Comparison of ENCODE assay signal across 8 mouse cellular contexts in the genomic region with DNA sequence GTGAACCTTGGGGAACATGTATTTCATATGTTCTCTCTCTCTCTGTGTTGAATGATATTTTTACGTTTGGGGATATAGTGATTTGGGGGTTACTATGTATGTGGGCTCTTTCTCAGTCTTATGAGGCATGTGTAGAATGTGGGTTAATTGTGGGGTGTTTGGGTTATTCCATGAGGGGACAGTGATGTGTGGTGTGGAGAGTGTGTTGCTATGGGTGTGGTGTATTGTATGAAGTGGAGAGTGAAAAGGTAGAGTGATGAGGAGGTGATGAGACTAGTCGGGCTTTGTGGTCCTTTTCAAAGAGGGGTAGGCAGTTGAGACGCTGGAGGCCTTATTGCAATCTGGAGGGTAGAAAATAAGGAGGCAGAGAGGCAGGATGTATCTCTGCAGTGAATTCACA. TPM values are rescaled to one million over a fixed set of nuclear protein-coding genes. Genes with fewer than 3 reads are reported as not detected.
A peak's percentile ranks its signal among the peaks of the same experiment; 100 is the strongest.
DNase-seq lines count a peak whose midpoint lies in the region; ATAC-seq and TF ChIP-seq lines count a peak whose summit lies in the region.

No protein-coding gene starts in this region.

- peak overlapping the region; percentile 57 for H3K4me2 ChIP-seq in embryonic facial prominence, embryonic 11.5 days (ENCODE audit: low read depth, low read length)
- H3K4me2 ChIP-seq in hindbrain, embryonic 16.5 days (ENCODE audit: low read length) = peak overlapping the region; percentile 73
- peak overlapping the region; percentile 72 for H3K4me2 ChIP-seq in midbrain, postnatal 0 days (ENCODE audit: low read depth, low read length, poor library complexity, severe bottlenecking)

- H3K27ac ChIP-seq in left cerebral cortex, adult 2 months = peak overlapping the region; percentile 91
- H3K27ac ChIP-seq in embryonic facial prominence, embryonic 11.5 days (replicated peaks; ENCODE audit: low read depth, low read length) = peak overlapping the region; percentile 88
- peak overlapping the region; percentile 92 for H3K27ac ChIP-seq in hindbrain, embryonic 16.5 days (ENCODE audit: low read depth, low read length)
- peak overlapping the region; percentile 97 for H3K27ac ChIP-seq in midbrain, postnatal 0 days (ENCODE audit: low read depth, low read length)

- intact Hi-C loops in left cerebral cortex, adult 2 months (cut with DNase I) = no loop called here

- DNase-seq in left cerebral cortex, adult 2 months (ENCODE audit: extremely low spot score in 1 of 2, low spot score in 2 of 2) = no peak
- no peak for DNase-seq in left cerebral cortex, adult 9 months (ENCODE audit: low spot score in 2 of 2)
- no peak for DNase-seq in embryonic facial prominence, embryonic 11.5 days (ENCODE audit: low spot score)
- DNase-seq in midbrain, postnatal 0 days (ENCODE audit: low spot score) = no peak
- DNase-seq in ovary, adult 18-20 months (ENCODE audit: low spot score) = no peak
- DNase-seq in gastrocnemius, adult 18-20 months (ENCODE audit: low spot score) = no peak
- DNase-seq in right cerebral cortex, adult 18-20 months = no peak

- H3K36me3 ChIP-seq in embryonic facial prominence, embryonic 11.5 days (replicated peaks; ENCODE audit: control insufficient read depth, insufficient read depth, low read depth, low read length) = no peaks in the 10 kb centered on the region
- H3K36me3 ChIP-seq in hindbrain, embryonic 16.5 days (ENCODE audit: control insufficient read depth, insufficient read depth, low read length) = no peaks in the 10 kb centered on the region
- no peaks in the 10 kb centered on the region for H3K36me3 ChIP-seq in midbrain, postnatal 0 days (ENCODE audit: insufficient read depth, low read length)

- no peaks in the 10 kb centered on the region for H3K4me1 ChIP-seq in embryonic facial prominence, embryonic 11.5 days (ENCODE audit: control insufficient read depth, insufficient read depth, low read length)
- H3K4me1 ChIP-seq in hindbrain, embryonic 16.5 days (ENCODE audit: control insufficient read depth, insufficient read depth, low read depth, low read length) = peaks cover 8% of the 10 kb centered on the region
- peaks cover 3% of the 10 kb centered on the region; the same call in 1 of the 2 replicates for H3K4me1 ChIP-seq in midbrain, postnatal 0 days (ENCODE audit: insufficient read depth, low read length)

- 0 out of 2 replicates have a peak, but pooled peaks have one; percentile 1 for ATAC-seq in embryonic facial prominence, embryonic 11.5 days (replicated peaks; ENCODE audit: insufficient number of reproducible peaks, low FRiP score, low TSS enrichment, low read depth)
- peak; percentile 5; the same call in 1 of the 2 replicates for ATAC-seq in hindbrain, embryonic 16.5 days
- ATAC-seq in midbrain, postnatal 0 days (ENCODE audit: low FRiP score) = peak; percentile 14; the same call in 1 of the 2 replicates

- no peak for TF ChIP-seq CTCF in left cerebral cortex, adult 2 months (IDR thresholded peaks at IDR 0.05)
- no peak for TF ChIP-seq CTCF in midbrain, postnatal 0 days (IDR thresholded peaks at IDR 0.05)

- 0% methylated on average over 3 of the region's 3 CpGs for WGBS in embryonic facial prominence, embryonic 11.5 days
- WGBS in hindbrain, embryonic 16.5 days = 0% methylated on average over 3 of the region's 3 CpGs
- under 1% methylated on average over 3 of the region's 3 CpGs for WGBS in midbrain, postnatal 0 days

- H3K27me3 ChIP-seq in embryonic facial prominence, embryonic 11.5 days (ENCODE audit: control insufficient read depth, insufficient read depth, low read length) = no peaks in the 10 kb centered on the region
- no peaks in the 10 kb centered on the region for H3K27me3 ChIP-seq in hindbrain, embryonic 16.5 days (replicated peaks; ENCODE audit: control insufficient read depth, insufficient read depth, low read length)
- H3K27me3 ChIP-seq in midbrain, postnatal 0 days (ENCODE audit: insufficient read depth, low read length) = no peaks in the 10 kb centered on the region

- H3K4me3 ChIP-seq in left cerebral cortex, adult 2 months = peak overlapping the region; percentile 91
- peak overlapping the region; percentile 85 for H3K4me3 ChIP-seq in embryonic facial prominence, embryonic 11.5 days (ENCODE audit: low read depth, low read length)
- H3K4me3 ChIP-seq in hindbrain, embryonic 16.5 days (ENCODE audit: low read length) = peak overlapping the region; percentile 68
- peak overlapping the region; percentile 87 for H3K4me3 ChIP-seq in midbrain, postnatal 0 days (ENCODE audit: low read depth, low read length)

- peak overlapping the region; percentile 81 for H3K9ac ChIP-seq in embryonic facial prominence, embryonic 11.5 days (replicated peaks; ENCODE audit: low read length)
- peak overlapping the region; percentile 90 for H3K9ac ChIP-seq in hindbrain, embryonic 16.5 days (ENCODE audit: low read depth, low read length)
- H3K9ac ChIP-seq in midbrain, postnatal 0 days (replicated peaks; ENCODE audit: low read length, poor library complexity, severe bottlenecking) = peak overlapping the region; percentile 88

- H3K9me3 ChIP-seq in embryonic facial prominence, embryonic 11.5 days (replicated peaks; ENCODE audit: control insufficient read depth, low read length) = no peaks in the 10 kb centered on the region
- no peaks in the 10 kb centered on the region for H3K9me3 ChIP-seq in hindbrain, embryonic 16.5 days (ENCODE audit: control insufficient read depth, low read length)
- H3K9me3 ChIP-seq in midbrain, postnatal 0 days (ENCODE audit: low read length) = no peaks in the 10 kb centered on the region

RNA-seq across cellular contexts. Expression of gene Faf1, which starts 0.8 kb away (rescaled TPM):
- total RNA-seq in left cerebral cortex, adult 2 months (2021) = 10 to 100 TPM; 24.0 to 24.3 TPM
- polyA plus RNA-seq in embryonic facial prominence, embryonic 11.5 days (2014; fragmentation: Nextera tagmentation; extraction: Ambion mirVana) = 41.1 and 47.2 TPM in 2 replicates
- 25.0 and 28.1 TPM in 2 replicates for polyA plus RNA-seq in hindbrain, embryonic 16.5 days (2015; fragmentation: Nextera tagmentation; extraction: Ambion mirVana)
- total RNA-seq in midbrain, postnatal 0 days (2014; rRNA removed) = 36.8 and 54.6 TPM in 2 replicates
- polyA plus RNA-seq in midbrain, postnatal 0 days (2015; fragmentation: Nextera tagmentation; extraction: Ambion mirVana) = 32.1 and 33.7 TPM in 2 replicates
- 10 to 100 TPM; 39.8 to 41.3 TPM for total RNA-seq in gastrocnemius, adult 18-20 months (2021)

RNA-seq across cellular contexts. Expression of gene Cdkn2c, which starts 10.2 kb away (rescaled TPM):
- total RNA-seq in left cerebral cortex, adult 2 months (2021) = 1 to 10 TPM; 3.4 to 4.5 TPM
- 4.6 and 5.5 TPM in 2 replicates for polyA plus RNA-seq in embryonic facial prominence, embryonic 11.5 days (2014; fragmentation: Nextera tagmentation; extraction: Ambion mirVana)
- polyA plus RNA-seq in hindbrain, embryonic 16.5 days (2015; fragmentation: Nextera tagmentation; extraction: Ambion mirVana) = 4.3 TPM in 2 replicates
- total RNA-seq in midbrain, postnatal 0 days (2014; rRNA removed) = 5.8 and 8.9 TPM in 2 replicates
- polyA plus RNA-seq in midbrain, postnatal 0 days (2015; fragmentation: Nextera tagmentation; extraction: Ambion mirVana) = 2.4 and 2.7 TPM in 2 replicates
- 10 to 100 TPM; 13.9 to 17.8 TPM for total RNA-seq in gastrocnemius, adult 18-20 months (2021)
